In the genomic region with DNA sequence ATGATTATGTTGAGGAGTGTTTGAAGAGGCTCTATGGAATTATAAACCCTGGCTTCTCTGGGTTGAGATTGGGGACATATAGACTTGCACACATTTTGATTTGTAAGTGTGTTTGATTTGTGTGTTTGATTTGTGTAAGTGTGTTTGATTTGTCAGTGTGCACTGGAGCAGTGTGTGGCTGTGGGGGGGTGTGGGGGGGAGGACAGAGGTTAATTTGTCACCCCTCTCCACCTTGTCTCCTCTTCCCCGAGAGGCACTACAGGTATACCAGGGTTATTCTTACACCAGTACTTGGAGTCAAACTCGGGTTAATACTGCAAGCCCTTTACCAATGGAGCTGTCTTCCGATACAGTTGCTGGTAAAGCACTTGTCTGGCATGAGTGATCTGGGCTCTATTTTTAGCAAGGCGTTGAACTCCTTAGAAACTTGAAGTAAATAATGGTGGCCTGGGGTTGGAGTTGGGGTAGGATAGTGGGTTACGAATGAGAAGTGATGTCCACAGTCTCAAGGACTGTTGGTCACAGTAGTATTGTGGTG, we compare ENCODE assay signal across 15 mouse cellular contexts. TPM values are rescaled to one million over a fixed set of nuclear protein-coding genes. Genes with fewer than 3 reads are reported as not detected.
DNase-seq lines count a peak whose midpoint lies in the region; ATAC-seq and TF ChIP-seq lines count a peak whose summit lies in the region.
"Had no signal": no experiment of that assay in that cellular context is flagged by ENCODE, and none has a peak within 500 bp of the region (broad histone marks: within the 10 kb centered on the region; RNA-seq: fewer than 3 reads in every experiment).

No protein-coding gene starts in this region.

- H3K9ac ChIP-seq in heart, embryonic 15.5 days = no peak overlapping the region
- H3K9ac ChIP-seq in heart, adult 2 months (ENCODE audit: low read depth, low read length) = no peak overlapping the region
- H3K9ac ChIP-seq in lung, postnatal 0 days (replicated peaks; ENCODE audit: low read depth) = no peak overlapping the region
- 0 out of 2 replicates have a peak overlapping the region, but pooled peaks have one; percentile 41 for H3K9ac ChIP-seq in liver, postnatal 0 days (replicated peaks)
- H3K9ac ChIP-seq: embryonic facial prominence, embryonic 12.5 days; limb, embryonic 12.5 days had no signal

- H3K4me1 ChIP-seq in heart, embryonic 15.5 days (replicated peaks) = peaks cover 19% of the 10 kb centered on the region
- H3K4me1 ChIP-seq in heart, adult 2 months (ENCODE audit: control insufficient read depth, insufficient read depth, low read length) = peaks cover 1% of the 10 kb centered on the region; the same call in 1 of the 2 replicates
- no peaks in the 10 kb centered on the region for H3K4me1 ChIP-seq in lung, postnatal 0 days (ENCODE audit: insufficient read depth, low read depth, low read length)
- H3K4me1 ChIP-seq in liver, postnatal 0 days (ENCODE audit: insufficient read depth) = peaks cover 15% of the 10 kb centered on the region

- H3K27me3 ChIP-seq in heart, embryonic 15.5 days = no peaks in the 10 kb centered on the region
- no peaks in the 10 kb centered on the region for H3K27me3 ChIP-seq in heart, adult 2 months (ENCODE audit: control insufficient read depth, insufficient read depth, low read length)
- H3K27me3 ChIP-seq in lung, postnatal 0 days (replicated peaks; ENCODE audit: insufficient read depth, low read length) = no peaks in the 10 kb centered on the region
- H3K27me3 ChIP-seq in liver, postnatal 0 days (ENCODE audit: insufficient read depth, low read length) = no peaks in the 10 kb centered on the region
- H3K27me3 ChIP-seq: embryonic facial prominence, embryonic 12.5 days; limb, embryonic 12.5 days had no signal

- H3K9me3 ChIP-seq in heart, embryonic 15.5 days (replicated peaks) = no peaks in the 10 kb centered on the region
- H3K9me3 ChIP-seq in lung, postnatal 0 days (ENCODE audit: low read length) = no peaks in the 10 kb centered on the region
- no peaks in the 10 kb centered on the region for H3K9me3 ChIP-seq in liver, postnatal 0 days (ENCODE audit: low read length)
- H3K9me3 ChIP-seq: embryonic facial prominence, embryonic 12.5 days; forebrain, embryonic 10.5 days; limb, embryonic 12.5 days had no signal

- WGBS in heart, embryonic 15.5 days = 43% methylated on average over 5 of the region's 5 CpGs
- 61% methylated on average over 5 of the region's 5 CpGs for WGBS in heart, adult 2 months
- WGBS in lung, postnatal 0 days = 39% methylated on average over 5 of the region's 5 CpGs
- 50% methylated on average over 5 of the region's 5 CpGs for WGBS in liver, postnatal 0 days (ENCODE audit: insufficient replicate concordance)

- no peaks in the 10 kb centered on the region for H3K36me3 ChIP-seq in heart, embryonic 15.5 days
- no peaks in the 10 kb centered on the region for H3K36me3 ChIP-seq in heart, adult 2 months (ENCODE audit: control insufficient read depth, insufficient read depth, low read length)
- H3K36me3 ChIP-seq in lung, postnatal 0 days (ENCODE audit: insufficient read depth, low read length) = no peaks in the 10 kb centered on the region
- H3K36me3 ChIP-seq in liver, postnatal 0 days (replicated peaks; ENCODE audit: insufficient read depth, low read length) = no peaks in the 10 kb centered on the region
- H3K36me3 ChIP-seq: embryonic facial prominence, embryonic 12.5 days; forebrain, embryonic 10.5 days; limb, embryonic 12.5 days had no signal

- no peaks in the 10 kb centered on the region; the same call in 1 of the 2 replicates for H3K79me2 ChIP-seq in heart, adult 2 months (replicated peaks; ENCODE audit: control insufficient read depth, insufficient read depth, low read length)

- no peak overlapping the region for H3K4me2 ChIP-seq in heart, embryonic 15.5 days
- no peak overlapping the region for H3K4me2 ChIP-seq in lung, postnatal 0 days (replicated peaks; ENCODE audit: low read depth, low read length)
- H3K4me2 ChIP-seq in liver, postnatal 0 days (ENCODE audit: low read depth, low read length) = peak overlapping the region; percentile 31; the same call in 1 of the 2 replicates
- H3K4me2 ChIP-seq: embryonic facial prominence, embryonic 12.5 days; limb, embryonic 12.5 days; midbrain, embryonic 11.5 days had no signal

- no peak for DNase-seq in heart, adult 2 months
- DNase-seq in lung, postnatal 0 days (ENCODE audit: low spot score) = no peak
- DNase-seq in lung, postnatal 36 days = no peak
- DNase-seq in liver, postnatal 0 days = no peak
- DNase-seq in cerebellum, postnatal 25 days = no peak
- DNase-seq: cerebellum, adult 11 months; gastrocnemius, postnatal 14 days; heart, postnatal 36 days had no signal

- no peak for TF ChIP-seq POLR2A in heart, adult 2 months (IDR thresholded peaks at IDR 0.05; ENCODE audit: insufficient read depth, low read depth, low read length)

- no peak overlapping the region for H3K4me3 ChIP-seq in heart, embryonic 15.5 days
- no peak overlapping the region for H3K4me3 ChIP-seq in heart, adult 2 months
- H3K4me3 ChIP-seq in lung, postnatal 0 days (ENCODE audit: low read depth, low read length) = no peak overlapping the region
- H3K4me3 ChIP-seq in liver, postnatal 0 days (ENCODE audit: low read depth, low read length) = no peak overlapping the region
- H3K4me3 ChIP-seq: embryonic facial prominence, embryonic 12.5 days; forebrain, embryonic 10.5 days; limb, embryonic 12.5 days had no signal

- ATAC-seq in heart, embryonic 15.5 days (replicated peaks; ENCODE audit: insufficient number of reproducible peaks, insufficient read depth, low FRiP score, low read depth) = no peak
- peak; percentile 6; the same call in 1 of the 2 replicates for ATAC-seq in lung, postnatal 0 days
- ATAC-seq in liver, postnatal 0 days = peak; percentile 61
- no peak for ATAC-seq in megakaryocyte progenitor cell, adult 5-6 weeks (replicated peaks; ENCODE audit: poor library complexity)
- ATAC-seq: hindbrain, embryonic 16.5 days had no signal

- no peak for TF ChIP-seq EP300 in heart, adult 2 months (IDR thresholded peaks at IDR 0.05; ENCODE audit: insufficient read depth, low read depth, low read length)
- TF ChIP-seq EP300 in lung, postnatal 0 days (IDR thresholded peaks at IDR 0.05) = no peak
- no peak for TF ChIP-seq EP300 in liver, postnatal 0 days (IDR thresholded peaks at IDR 0.05; ENCODE audit: low read depth)

- intact Hi-C loops in heart, adult 2 months (cut with DNase I) = no loop called here

- no peak for TF ChIP-seq CTCF in heart, adult 2 months (IDR thresholded peaks at IDR 0.05)
- no peak for TF ChIP-seq CTCF in lung, postnatal 0 days (IDR thresholded peaks at IDR 0.05)
- no peak for TF ChIP-seq CTCF in liver, postnatal 0 days (IDR thresholded peaks at IDR 0.05; ENCODE audit: low read depth)

- H3K27ac ChIP-seq in heart, embryonic 15.5 days = peak overlapping the region; percentile 40; the same call in 1 of the 2 replicates
- no peak overlapping the region for H3K27ac ChIP-seq in heart, adult 2 months
- peak overlapping the region; percentile 51; the same call in 1 of the 2 replicates for H3K27ac ChIP-seq in lung, postnatal 0 days (ENCODE audit: low read length)
- H3K27ac ChIP-seq in liver, postnatal 0 days (ENCODE audit: low read depth) = peak overlapping the region; percentile 90
- H3K27ac ChIP-seq: embryonic facial prominence, embryonic 12.5 days; forebrain, embryonic 10.5 days; limb, embryonic 12.5 days had no signal

RNA-seq across cellular contexts. Expression of a gene that starts 5.2 kb away (rescaled TPM):
- polyA plus RNA-seq in heart, embryonic 15.5 days (2015; fragmentation: Nextera tagmentation; extraction: Ambion mirVana) = 21.1 and 22.1 TPM in 2 replicates
- 10 to 100 TPM; 32.1 to 35.7 TPM for total RNA-seq in heart, adult 2 months (2021)
- polyA plus RNA-seq in heart, adult 2 months (2012; rRNA removed) = 57.5 and 68.6 TPM in 2 replicates
- polyA plus RNA-seq in lung, postnatal 0 days (2015; fragmentation: Nextera tagmentation; extraction: Ambion mirVana) = 12.7 and 17.1 TPM in 2 replicates
- polyA plus RNA-seq in liver, postnatal 0 days (2015; fragmentation: Nextera tagmentation; extraction: Ambion mirVana) = 32.2 and 32.3 TPM in 2 replicates
- total RNA-seq in megakaryocyte progenitor cell, adult 5-6 weeks (2015) = 3.0 and 5.5 TPM in 2 replicates
- total RNA-seq in megakaryocyte progenitor cell, adult 5-6 weeks (2017) = 7.0 and 8.5 TPM in 2 replicates

RNA-seq across cellular contexts. Expression of a gene that starts 22.2 kb away (rescaled TPM):
- 27.3 and 36.3 TPM in 2 replicates for polyA plus RNA-seq in heart, embryonic 15.5 days (2015; fragmentation: Nextera tagmentation; extraction: Ambion mirVana)
- 1 to 10 TPM; 5.1 to 5.4 TPM for total RNA-seq in heart, adult 2 months (2021)
- 9.4 and 10.3 TPM in 2 replicates for polyA plus RNA-seq in heart, adult 2 months (2012; rRNA removed)
- polyA plus RNA-seq in lung, postnatal 0 days (2015; fragmentation: Nextera tagmentation; extraction: Ambion mirVana) = 21.7 and 23.4 TPM in 2 replicates
- polyA plus RNA-seq in liver, postnatal 0 days (2015; fragmentation: Nextera tagmentation; extraction: Ambion mirVana) = 12.8 and 13.7 TPM in 2 replicates
- total RNA-seq in megakaryocyte progenitor cell, adult 5-6 weeks (2015) = 21.5 and 28.3 TPM in 2 replicates
- total RNA-seq in megakaryocyte progenitor cell, adult 5-6 weeks (2017) = 40.1 and 44.2 TPM in 2 replicates

RNA-seq across cellular contexts. Expression of a gene that starts 29.2 kb away (rescaled TPM):
- polyA plus RNA-seq in heart, embryonic 15.5 days (2015; fragmentation: Nextera tagmentation; extraction: Ambion mirVana) = 33.9 and 35.1 TPM in 2 replicates
- total RNA-seq in heart, adult 2 months (2021) = 10 to 100 TPM; 90.6 to 93.3 TPM
- 87.4 and 119 TPM in 2 replicates for polyA plus RNA-seq in heart, adult 2 months (2012; rRNA removed)
- 19.6 and 24.4 TPM in 2 replicates for polyA plus RNA-seq in lung, postnatal 0 days (2015; fragmentation: Nextera tagmentation; extraction: Ambion mirVana)
- polyA plus RNA-seq in liver, postnatal 0 days (2015; fragmentation: Nextera tagmentation; extraction: Ambion mirVana) = 51.2 and 56.3 TPM in 2 replicates
- total RNA-seq in megakaryocyte progenitor cell, adult 5-6 weeks (2015) = 10.2 and 12.7 TPM in 2 replicates
- total RNA-seq in megakaryocyte progenitor cell, adult 5-6 weeks (2017) = 4.0 and 11.6 TPM in 2 replicates

RNA-seq across cellular contexts. Expression of a gene that starts 37.1 kb away (rescaled TPM):
- polyA plus RNA-seq in heart, embryonic 15.5 days (2015; fragmentation: Nextera tagmentation; extraction: Ambion mirVana) = 37.7 and 40.0 TPM in 2 replicates
- total RNA-seq in heart, adult 2 months (2021) = 10 to 100 TPM; 68.2 to 83.3 TPM
- 46.4 and 49.1 TPM in 2 replicates for polyA plus RNA-seq in heart, adult 2 months (2012; rRNA removed)
- 58.2 and 68.8 TPM in 2 replicates for polyA plus RNA-seq in lung, postnatal 0 days (2015; fragmentation: Nextera tagmentation; extraction: Ambion mirVana)
- 18.6 and 20.3 TPM in 2 replicates for polyA plus RNA-seq in liver, postnatal 0 days (2015; fragmentation: Nextera tagmentation; extraction: Ambion mirVana)
- 11.7 and 11.9 TPM in 2 replicates for total RNA-seq in megakaryocyte progenitor cell, adult 5-6 weeks (2015)
- total RNA-seq in megakaryocyte progenitor cell, adult 5-6 weeks (2017) = 7.0 and 7.4 TPM in 2 replicates

RNA-seq across cellular contexts. Expression of a gene that starts 39.9 kb away (rescaled TPM):
- polyA plus RNA-seq in heart, embryonic 15.5 days (2015; fragmentation: Nextera tagmentation; extraction: Ambion mirVana) = 0.33 and 0.38 TPM in 2 replicates
- total RNA-seq in heart, adult 2 months (2021) = 1 to 10 TPM; 4.6 to 6.0 TPM
- 7.6 and 14.7 TPM in 2 replicates for polyA plus RNA-seq in heart, adult 2 months (2012; rRNA removed)
- polyA plus RNA-seq in lung, postnatal 0 days (2015; fragmentation: Nextera tagmentation; extraction: Ambion mirVana) = 0.12 and 0.21 TPM in 2 replicates
- 0.14 and 0.18 TPM in 2 replicates for polyA plus RNA-seq in liver, postnatal 0 days (2015; fragmentation: Nextera tagmentation; extraction: Ambion mirVana)
- total RNA-seq in megakaryocyte progenitor cell, adult 5-6 weeks (2015) = not detected in 2 replicates
- total RNA-seq in megakaryocyte progenitor cell, adult 5-6 weeks (2017) = 0.07 TPM in 1 of 2 replicates, not detected in the other
- polyA plus RNA-seq: limb, embryonic 12.5 days had no signal

Comparison
In these comparisons a context has a peak if more than half of its experiments do, and no peak if none do; other contexts are left out.
1. ATAC-seq: peak in lung, postnatal 0 days (single experiment) and liver, postnatal 0 days (single experiment); none in heart, embryonic 15.5 days (single experiment) and megakaryocyte progenitor cell, adult 5-6 weeks (single experiment).